Mouse (Mus musculus): ENCODE results near the gene Mlh3. TPM values are rescaled to one million over a fixed set of nuclear protein-coding genes. Genes with fewer than 3 reads are reported as not detected.

The Mlh3 gene
- polyA plus RNA-seq, 1 experiment from 2014 or later = 9.5 TPM

DNA sequence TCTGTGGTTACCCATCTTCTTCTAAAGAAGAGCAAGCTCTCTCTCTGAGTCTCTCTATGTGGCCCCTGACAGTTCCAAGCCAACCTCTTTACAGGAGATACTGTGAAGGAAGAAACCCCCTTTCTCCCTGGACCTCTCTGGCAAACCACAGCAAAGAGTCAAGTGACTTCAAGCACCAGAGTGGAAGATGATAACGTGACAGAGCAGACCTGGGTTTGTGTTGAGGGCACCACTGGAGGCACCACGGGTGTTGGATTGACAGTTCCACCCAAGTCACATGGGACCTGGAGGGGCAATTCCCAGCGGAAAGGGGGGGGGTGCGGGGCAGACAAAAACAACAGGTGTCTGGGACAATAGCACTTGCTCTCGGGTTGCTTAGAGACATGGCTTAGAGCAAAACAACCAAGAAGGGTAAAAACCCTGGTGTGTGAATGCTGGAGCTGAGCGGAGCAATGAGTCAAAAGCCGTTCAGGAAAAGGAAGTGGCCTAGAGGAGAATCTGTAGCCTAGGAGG lies 61.7 kb downstream of the Mlh3 start:
- Histone ChIP-seq H3K4me2 (ENCODE audit: low read depth, severe bottlenecking) (no peak overlapping the region), H3K9ac (ENCODE audit: low read length) (no peak overlapping the region), H3K9me3 (ENCODE audit: control insufficient read depth, low read length) (no peaks in the 10 kb centered on the region), H3K4me3 (ENCODE audit: low read depth, low read length) (no peak overlapping the region), H3K27me3 (ENCODE audit: control insufficient read depth, insufficient read depth, low read length) (no peaks in the 10 kb centered on the region), H3K27ac (replicated peaks; ENCODE audit: low read depth, low read length) (no peak overlapping the region), H3K36me3 (ENCODE audit: control insufficient read depth, insufficient read depth, low read length) (no peaks in the 10 kb centered on the region), H3K4me1 (ENCODE audit: control insufficient read depth, insufficient read depth, low read length) (no peaks in the 10 kb centered on the region)
- ATAC-seq (ENCODE audit: insufficient number of reproducible peaks, low FRiP score, low TSS enrichment, low read depth) = no peak
- DNase-seq (ENCODE audit: low spot score) = no peak
- 59% methylated on average over 7 of the region's 7 CpGs for WGBS

DNA sequence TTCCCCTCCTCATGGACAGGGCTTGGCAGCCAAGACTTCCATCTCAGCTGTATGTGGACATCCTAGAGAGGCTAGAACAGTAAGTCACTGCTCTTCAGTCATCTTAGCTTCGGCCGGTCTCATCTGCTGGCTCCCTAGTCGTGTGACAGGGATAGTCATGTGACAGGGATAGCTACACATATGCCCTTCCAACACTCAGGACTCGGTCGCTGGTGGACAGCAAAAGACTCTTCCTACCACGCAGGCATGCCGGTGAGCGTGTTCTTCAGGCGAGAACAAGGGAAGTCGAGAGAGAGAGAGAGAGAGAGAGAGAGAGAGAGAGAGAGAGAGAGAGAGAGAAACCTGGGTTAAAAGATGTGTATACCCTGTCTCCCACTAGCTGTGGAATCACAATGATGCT lies 65.0 kb downstream of the Mlh3 start:
- DNase-seq (ENCODE audit: low spot score) (no peak), ATAC-seq (ENCODE audit: insufficient number of reproducible peaks, low FRiP score, low TSS enrichment, low read depth) (no peak)
- no peaks in the 10 kb centered on the region for H3K36me3 ChIP-seq (ENCODE audit: control insufficient read depth, insufficient read depth, low read length)
- peaks cover 15% of the 10 kb centered on the region for H3K4me1 ChIP-seq (ENCODE audit: control insufficient read depth, insufficient read depth, low read length)
- H3K4me2 ChIP-seq (ENCODE audit: low read depth, severe bottlenecking) = no peak overlapping the region
- 88% methylated on average over 10 of the region's 10 CpGs for WGBS
- no peak overlapping the region for H3K4me3 ChIP-seq (ENCODE audit: low read depth, low read length)
- H3K27ac ChIP-seq (replicated peaks; ENCODE audit: low read depth, low read length) = no peak overlapping the region
- no peak overlapping the region for H3K9ac ChIP-seq (ENCODE audit: low read length)
- no peaks in the 10 kb centered on the region for H3K27me3 ChIP-seq (ENCODE audit: control insufficient read depth, insufficient read depth, low read length)
- H3K9me3 ChIP-seq (ENCODE audit: control insufficient read depth, low read length) = no peaks in the 10 kb centered on the region

DNA sequence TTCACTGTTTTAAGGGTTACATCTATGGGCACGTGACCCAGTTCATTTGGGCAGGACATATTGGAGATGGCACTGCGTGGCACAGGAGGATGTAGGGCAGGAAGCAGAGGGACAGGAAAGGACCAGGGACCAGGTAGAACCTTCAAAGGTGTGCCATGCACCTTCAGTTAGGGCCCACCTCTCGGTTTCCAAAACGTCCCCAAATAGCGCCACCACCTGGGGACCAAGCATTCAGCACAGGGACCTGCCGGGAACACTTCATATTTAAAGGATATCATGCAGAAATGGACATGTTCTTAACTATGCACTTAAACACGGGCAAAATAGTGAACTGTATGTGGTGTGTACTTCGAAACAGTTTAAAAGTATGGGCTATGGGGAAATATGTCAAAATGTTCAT lies 66.3 kb downstream of the Mlh3 start:
- ATAC-seq (ENCODE audit: insufficient number of reproducible peaks, low FRiP score, low TSS enrichment, low read depth) (no peak), DNase-seq (ENCODE audit: low spot score) (no peak)
- 56% methylated on average over 8 of the region's 8 CpGs for WGBS
- Histone ChIP-seq H3K4me3 (ENCODE audit: low read depth, low read length) (no peak overlapping the region), H3K9me3 (ENCODE audit: control insufficient read depth, low read length) (no peaks in the 10 kb centered on the region), H3K27ac (replicated peaks; ENCODE audit: low read depth, low read length) (no peak overlapping the region), H3K27me3 (ENCODE audit: control insufficient read depth, insufficient read depth, low read length) (no peaks in the 10 kb centered on the region), H3K4me1 (ENCODE audit: control insufficient read depth, insufficient read depth, low read length) (peaks cover 17% of the 10 kb centered on the region), H3K4me2 (ENCODE audit: low read depth, severe bottlenecking) (no peak overlapping the region), H3K36me3 (ENCODE audit: control insufficient read depth, insufficient read depth, low read length) (no peaks in the 10 kb centered on the region), H3K9ac (ENCODE audit: low read length) (no peak overlapping the region)

DNA sequence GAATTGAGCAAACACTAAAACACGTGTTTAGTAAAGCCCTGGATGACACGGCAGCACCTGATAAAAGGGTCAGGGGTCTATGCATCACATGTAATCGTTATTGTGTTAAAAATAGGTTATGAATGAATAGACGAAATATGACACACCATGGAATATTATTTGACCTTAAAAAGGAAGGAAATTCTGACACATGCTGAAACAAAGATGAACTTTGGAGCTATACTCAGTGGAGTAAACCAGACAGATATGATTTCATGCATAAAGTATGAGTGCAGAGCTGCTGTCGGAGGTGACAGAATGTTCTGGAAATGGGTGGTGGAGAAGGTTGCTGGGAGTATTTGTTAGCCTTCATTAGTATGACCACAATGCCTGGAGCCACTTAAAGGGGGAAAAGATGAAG lies 66.7 kb downstream of the Mlh3 start:
- peaks cover 17% of the 10 kb centered on the region for H3K4me1 ChIP-seq (ENCODE audit: control insufficient read depth, insufficient read depth, low read length)
- H3K9me3 ChIP-seq (ENCODE audit: control insufficient read depth, low read length) = no peaks in the 10 kb centered on the region
- no peaks in the 10 kb centered on the region for H3K27me3 ChIP-seq (ENCODE audit: control insufficient read depth, insufficient read depth, low read length)
- no peak overlapping the region for H3K9ac ChIP-seq (ENCODE audit: low read length)
- no peaks in the 10 kb centered on the region for H3K36me3 ChIP-seq (ENCODE audit: control insufficient read depth, insufficient read depth, low read length)
- 85% methylated on average over 5 of the region's 5 CpGs for WGBS
- no peak overlapping the region for H3K4me3 ChIP-seq (ENCODE audit: low read depth, low read length)
- no peak overlapping the region for H3K27ac ChIP-seq (replicated peaks; ENCODE audit: low read depth, low read length)
- no peak overlapping the region for H3K4me2 ChIP-seq (ENCODE audit: low read depth, severe bottlenecking)
- DNase-seq (ENCODE audit: low spot score) (no peak), ATAC-seq (ENCODE audit: insufficient number of reproducible peaks, low FRiP score, low TSS enrichment, low read depth) (no peak)

GRCm38 (mm10) chr12:85202191-85202590 lies 68.2 kb downstream of the Mlh3 start:
- no peak overlapping the region for H3K4me2 ChIP-seq (ENCODE audit: low read depth, severe bottlenecking)
- H3K36me3 ChIP-seq (ENCODE audit: control insufficient read depth, insufficient read depth, low read length) = no peaks in the 10 kb centered on the region
- DNase-seq (ENCODE audit: low spot score) = no peak
- H3K27me3 ChIP-seq (ENCODE audit: control insufficient read depth, insufficient read depth, low read length) = no peaks in the 10 kb centered on the region
- H3K27ac ChIP-seq (replicated peaks; ENCODE audit: low read depth, low read length) = peak overlapping the region; percentile 76; the same call in 1 of the 2 replicates
- no peaks in the 10 kb centered on the region for H3K9me3 ChIP-seq (ENCODE audit: control insufficient read depth, low read length)
- no peak for ATAC-seq (ENCODE audit: insufficient number of reproducible peaks, low FRiP score, low TSS enrichment, low read depth)
- H3K4me3 ChIP-seq (ENCODE audit: low read depth, low read length) = no peak overlapping the region
- no peak overlapping the region for H3K9ac ChIP-seq (ENCODE audit: low read length)
- peaks cover 30% of the 10 kb centered on the region for H3K4me1 ChIP-seq (ENCODE audit: control insufficient read depth, insufficient read depth, low read length)
- WGBS = 86% methylated on average over 7 of the region's 7 CpGs

DNA sequence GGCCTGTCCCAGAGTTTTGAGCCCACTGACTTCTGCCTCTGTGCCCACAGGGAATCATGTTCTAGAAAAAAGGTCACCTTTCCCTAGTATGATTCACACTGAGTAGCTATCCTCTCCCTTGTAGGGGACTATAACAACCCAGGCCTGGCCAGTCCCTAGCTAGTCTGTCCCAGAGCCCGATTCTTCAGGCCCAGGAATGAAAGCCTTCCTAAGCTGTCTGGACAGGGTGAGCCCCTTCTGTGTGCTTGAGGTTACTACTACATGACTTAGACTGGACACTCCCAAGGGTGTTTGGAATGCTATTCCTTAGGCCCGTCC lies 68.6 kb downstream of the Mlh3 start:
- Histone ChIP-seq H3K4me1 (ENCODE audit: control insufficient read depth, insufficient read depth, low read length) (peaks cover 32% of the 10 kb centered on the region), H3K4me2 (ENCODE audit: low read depth, severe bottlenecking) (no peak overlapping the region; the same call in 1 of the 2 replicates), H3K9me3 (ENCODE audit: control insufficient read depth, low read length) (no peaks in the 10 kb centered on the region), H3K27ac (replicated peaks; ENCODE audit: low read depth, low read length) (peak overlapping the region; percentile 76; the same call in 1 of the 2 replicates), H3K4me3 (ENCODE audit: low read depth, low read length) (no peak overlapping the region), H3K36me3 (ENCODE audit: control insufficient read depth, insufficient read depth, low read length) (no peaks in the 10 kb centered on the region), H3K27me3 (ENCODE audit: control insufficient read depth, insufficient read depth, low read length) (no peaks in the 10 kb centered on the region), H3K9ac (ENCODE audit: low read length) (no peak overlapping the region)
- DNase-seq (ENCODE audit: low spot score) (no peak), ATAC-seq (ENCODE audit: insufficient number of reproducible peaks, low FRiP score, low TSS enrichment, low read depth) (no peak)
- WGBS = 85% methylated on average over 2 of the region's 2 CpGs

DNA sequence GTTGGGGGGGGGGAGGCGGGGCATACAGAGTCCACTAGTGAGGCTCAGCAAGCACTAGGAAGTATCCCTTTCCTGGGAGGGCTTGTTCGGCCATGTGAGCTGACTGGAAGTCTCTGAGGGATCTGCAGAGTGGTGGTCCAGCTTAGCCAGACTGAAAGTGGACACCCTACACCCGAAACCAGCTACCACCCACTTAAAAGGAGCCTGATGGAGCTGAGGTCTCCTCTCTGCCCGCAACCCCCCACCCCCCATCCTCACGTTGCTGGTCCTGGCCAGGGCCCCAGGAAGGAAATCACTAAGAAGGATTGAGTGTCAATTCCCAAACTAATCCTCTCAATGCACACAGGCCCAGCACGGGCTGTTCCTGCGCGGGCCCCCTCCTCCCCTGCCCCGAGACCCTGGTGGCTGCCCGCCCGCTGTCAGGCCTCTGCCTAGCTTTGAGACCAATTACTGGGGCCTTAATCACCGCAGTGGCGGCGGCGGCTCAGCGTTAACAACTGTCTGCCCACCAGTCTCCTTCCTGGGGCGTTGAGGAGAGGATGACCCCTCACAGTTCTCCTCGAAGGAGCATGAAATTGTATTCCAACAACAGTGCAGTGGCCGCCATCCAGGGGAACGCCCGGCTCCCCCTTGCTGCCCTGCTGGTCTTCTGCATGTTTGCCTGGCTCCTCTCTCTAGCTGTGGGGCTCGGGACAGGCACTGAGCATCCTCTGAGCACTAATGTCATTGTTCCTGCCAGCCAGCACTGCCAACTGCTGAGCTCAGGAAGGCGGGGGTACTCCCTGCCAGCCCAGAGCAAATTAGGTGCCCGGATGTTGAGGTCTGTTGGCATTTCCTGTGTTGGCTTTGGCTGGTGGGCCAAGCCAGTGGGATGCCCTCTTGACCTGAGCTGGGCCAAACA lies 69.2 kb downstream of the Mlh3 start:
- Histone ChIP-seq H3K36me3 (ENCODE audit: control insufficient read depth, insufficient read depth, low read length) (no peaks in the 10 kb centered on the region), H3K4me1 (ENCODE audit: control insufficient read depth, insufficient read depth, low read length) (peaks cover 37% of the 10 kb centered on the region), H3K9me3 (ENCODE audit: control insufficient read depth, low read length) (no peaks in the 10 kb centered on the region), H3K4me3 (ENCODE audit: low read depth, low read length) (no peak overlapping the region), H3K4me2 (ENCODE audit: low read depth, severe bottlenecking) (peak overlapping the region; percentile 31), H3K9ac (ENCODE audit: low read length) (peak overlapping the region; percentile 39; the same call in 1 of the 2 replicates), H3K27me3 (ENCODE audit: control insufficient read depth, insufficient read depth, low read length) (no peaks in the 10 kb centered on the region), H3K27ac (replicated peaks; ENCODE audit: low read depth, low read length) (peak overlapping the region; percentile 76)
- peak; percentile 48 for ATAC-seq (ENCODE audit: insufficient number of reproducible peaks, low FRiP score, low TSS enrichment, low read depth)
- 15% methylated on average over 24 of the region's 24 CpGs for WGBS
- DNase-seq (ENCODE audit: low spot score) = peak; percentile 70

DNA sequence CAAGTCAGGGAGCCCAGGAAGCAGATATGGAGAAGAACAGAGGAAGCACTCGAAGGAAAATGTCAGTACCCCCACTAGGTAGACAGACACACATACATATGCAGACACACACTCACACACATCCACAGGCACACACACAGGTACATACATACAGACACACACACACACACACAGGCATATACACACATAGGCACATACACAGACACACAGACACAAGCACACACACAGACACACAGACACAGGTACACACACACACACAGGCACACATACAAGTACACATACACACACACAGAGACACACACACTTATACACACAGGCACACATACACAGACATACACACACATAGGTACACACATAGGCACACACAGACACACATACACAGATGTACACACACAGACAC lies 70.4 kb downstream of the Mlh3 start:
- H3K9ac ChIP-seq (ENCODE audit: low read length) = no peak overlapping the region
- H3K27ac ChIP-seq (replicated peaks; ENCODE audit: low read depth, low read length) = no peak overlapping the region
- no peak overlapping the region for H3K4me3 ChIP-seq (ENCODE audit: low read depth, low read length)
- WGBS = 81% methylated on average over 1 of the region's 1 CpGs
- H3K4me1 ChIP-seq (ENCODE audit: control insufficient read depth, insufficient read depth, low read length) = peaks cover 38% of the 10 kb centered on the region
- no peaks in the 10 kb centered on the region for H3K9me3 ChIP-seq (ENCODE audit: control insufficient read depth, low read length)
- no peak for ATAC-seq (ENCODE audit: insufficient number of reproducible peaks, low FRiP score, low TSS enrichment, low read depth)
- H3K27me3 ChIP-seq (ENCODE audit: control insufficient read depth, insufficient read depth, low read length) = no peaks in the 10 kb centered on the region
- no peak overlapping the region for H3K4me2 ChIP-seq (ENCODE audit: low read depth, severe bottlenecking)
- H3K36me3 ChIP-seq (ENCODE audit: control insufficient read depth, insufficient read depth, low read length) = no peaks in the 10 kb centered on the region
- no peak for DNase-seq (ENCODE audit: low spot score)

Data from limb, embryonic 11.5 days (tissue).